Mouse (Mus musculus): ENCODE data around the gene Gm572. TPM values are rescaled to one million over a fixed set of nuclear protein-coding genes. Genes with fewer than 3 reads are reported as not detected.

The Gm572 gene
- polyA plus RNA-seq, 2 experiments, result 0.11 TPM; not detected in 1

GRCm38 (mm10) chr4:148625756-148626622, 17.1 kb upstream of the Gm572 start:
- ATAC-seq (ENCODE audit: low FRiP score, low read depth) (peak; percentile 35), DNase-seq (ENCODE audit: low spot score) (peak; percentile 60)
- H3K4me2 ChIP-seq (replicated peaks; ENCODE audit: low read depth, low read length, severe bottlenecking), result peak overlapping the region; percentile 88
- H3K4me1 ChIP-seq (ENCODE audit: control insufficient read depth, insufficient read depth, low read length), result peaks cover 13% of the 10 kb centered on the region
- peak overlapping the region; percentile 100 for H3K9ac ChIP-seq (ENCODE audit: low read depth, low read length, severe bottlenecking)
- peak overlapping the region; percentile 98 for H3K27ac ChIP-seq (replicated peaks; ENCODE audit: low read depth, low read length)
- no peaks in the 10 kb centered on the region for H3K27me3 ChIP-seq (ENCODE audit: control insufficient read depth, insufficient read depth, low read length)
- H3K36me3 ChIP-seq (ENCODE audit: control insufficient read depth, insufficient read depth, low read length), result peaks cover 42% of the 10 kb centered on the region
- no peak for TF ChIP-seq POLR2A (IDR thresholded peaks at IDR 0.05; ENCODE audit: borderline replicate concordance, extremely low read depth, insufficient read depth, insufficient read length)
- peak overlapping the region; percentile 100 for H3K4me3 ChIP-seq (replicated peaks; ENCODE audit: low read length)
- 1% methylated on average over 43 of the region's 57 CpGs for WGBS
- H3K9me3 ChIP-seq (ENCODE audit: control insufficient read depth, low read length), result no peaks in the 10 kb centered on the region

DNA sequence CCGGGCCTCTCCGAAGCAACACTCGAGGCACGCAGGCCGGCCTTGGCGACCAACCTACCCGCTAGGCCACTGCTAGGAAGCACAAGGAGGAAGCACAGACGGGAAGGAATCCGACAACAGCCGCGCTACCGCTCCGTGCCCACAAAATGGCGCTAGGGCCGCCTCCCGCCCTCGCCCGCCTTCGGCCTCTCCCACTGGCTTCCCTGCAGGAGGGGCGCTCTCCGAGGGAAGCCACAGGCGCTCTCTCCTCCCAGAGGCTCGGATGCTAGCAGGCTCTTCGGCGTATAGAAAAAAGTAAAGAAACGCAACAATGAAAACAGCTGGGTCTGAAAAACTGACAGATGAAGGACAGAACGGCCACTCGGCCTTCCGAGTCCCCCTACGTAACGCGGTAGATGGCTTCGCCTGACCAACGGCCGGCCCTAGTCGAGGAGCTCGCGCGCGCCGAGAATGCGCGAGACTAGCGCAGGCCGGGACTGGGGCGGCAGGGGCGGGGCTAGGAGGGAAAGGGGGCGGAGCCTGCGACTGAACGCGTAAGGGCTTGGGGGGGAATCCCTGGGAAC, 16.4 kb upstream of the Gm572 start, which contains the start of gene Tardbp:
Tardbp (minus strand) TSS at position 397 of the 563 bp plus-strand sequence.
- Histone ChIP-seq H3K4me1 (ENCODE audit: control insufficient read depth, insufficient read depth, low read length) (peaks cover 13% of the 10 kb centered on the region), H3K27me3 (ENCODE audit: control insufficient read depth, insufficient read depth, low read length) (no peaks in the 10 kb centered on the region), H3K4me3 (replicated peaks; ENCODE audit: low read length) (peak within 1 kb of the TSS; percentile 100), H3K36me3 (ENCODE audit: control insufficient read depth, insufficient read depth, low read length) (peaks cover 35% of the 10 kb centered on the region), H3K4me2 (replicated peaks; ENCODE audit: low read depth, low read length, severe bottlenecking) (peak within 1 kb of the TSS; percentile 88), H3K9ac (ENCODE audit: low read depth, low read length, severe bottlenecking) (peak within 1 kb of the TSS; percentile 100), H3K27ac (replicated peaks; ENCODE audit: low read depth, low read length) (peak within 1 kb of the TSS; percentile 98), H3K9me3 (ENCODE audit: control insufficient read depth, low read length) (no peaks in the 10 kb centered on the region)
- ATAC-seq (ENCODE audit: low FRiP score, low read depth), result peak; percentile 97
- WGBS, result 0% methylated on average over 48 of the region's 51 CpGs
- DNase-seq (ENCODE audit: low spot score), result peak; percentile 95
- TF ChIP-seq POLR2A (IDR thresholded peaks at IDR 0.05; ENCODE audit: borderline replicate concordance, extremely low read depth, insufficient read depth, insufficient read length), result peak; percentile 90

- peak overlapping the region; percentile 88 for H3K4me2 ChIP-seq (replicated peaks; ENCODE audit: low read depth, low read length, severe bottlenecking)
- H3K9me3 ChIP-seq (ENCODE audit: control insufficient read depth, low read length), result no peaks in the 10 kb centered on the region
- no peak for TF ChIP-seq POLR2A (IDR thresholded peaks at IDR 0.05; ENCODE audit: borderline replicate concordance, extremely low read depth, insufficient read depth, insufficient read length)
- H3K9ac ChIP-seq (ENCODE audit: low read depth, low read length, severe bottlenecking), result no peak overlapping the region
- no peaks in the 10 kb centered on the region for H3K27me3 ChIP-seq (ENCODE audit: control insufficient read depth, insufficient read depth, low read length)
- peaks cover 13% of the 10 kb centered on the region for H3K4me1 ChIP-seq (ENCODE audit: control insufficient read depth, insufficient read depth, low read length)
- DNase-seq (ENCODE audit: low spot score), result no peak
- no peak overlapping the region for H3K27ac ChIP-seq (replicated peaks; ENCODE audit: low read depth, low read length)
- WGBS, result 60% methylated on average over 3 of the region's 3 CpGs
- peak overlapping the region; percentile 100 for H3K4me3 ChIP-seq (replicated peaks; ENCODE audit: low read length)
- peaks cover 30% of the 10 kb centered on the region for H3K36me3 ChIP-seq (ENCODE audit: control insufficient read depth, insufficient read depth, low read length)
- no peak; the same call in 1 of the 2 replicates for ATAC-seq (ENCODE audit: low FRiP score, low read depth)
Measured at GRCm38 (mm10) chr4:148627246-148627645, 15.9 kb upstream of the Gm572 start.

GRCm38 (mm10) chr4:148632013-148632692, 11.0 kb upstream of the Gm572 start:
- 61% methylated on average over 3 of the region's 3 CpGs for WGBS
- H3K9me3 ChIP-seq (ENCODE audit: control insufficient read depth, low read length), result no peaks in the 10 kb centered on the region
- TF ChIP-seq POLR2A (IDR thresholded peaks at IDR 0.05; ENCODE audit: borderline replicate concordance, extremely low read depth, insufficient read depth, insufficient read length), result no peak

DNA sequence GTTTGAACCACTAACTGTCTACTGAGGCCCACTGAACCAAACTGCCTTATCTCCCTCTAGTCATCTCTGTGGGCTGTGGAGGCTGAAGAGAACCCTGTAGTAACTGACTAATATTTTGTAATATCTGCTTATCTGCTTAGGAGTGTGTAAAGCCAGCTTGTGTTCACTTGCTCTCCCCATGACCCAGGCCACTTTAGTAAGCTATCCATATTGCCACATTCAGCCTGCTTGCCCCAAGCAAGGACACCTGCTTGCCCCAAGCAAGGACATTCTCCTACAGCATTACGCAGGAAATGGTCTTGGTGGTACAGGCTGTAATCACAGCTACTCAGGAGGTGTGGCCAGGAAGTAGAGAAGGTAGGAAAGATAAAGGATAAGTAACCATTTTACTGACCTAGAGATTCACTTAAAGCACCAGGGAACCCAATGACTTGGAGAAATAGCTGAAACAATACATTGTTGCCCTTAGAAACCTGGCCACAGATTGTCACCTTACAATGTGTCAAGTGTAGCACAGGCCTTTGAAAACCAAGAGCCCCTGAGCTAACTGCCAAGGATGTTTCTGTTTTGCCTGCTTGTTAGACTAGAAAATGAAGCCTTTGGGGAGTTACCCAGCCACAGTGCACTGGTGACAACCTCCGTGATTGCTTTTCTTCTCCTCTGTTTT, 9.6 kb upstream of the Gm572 start:
- Histone ChIP-seq H3K36me3 (ENCODE audit: control insufficient read depth, insufficient read depth, low read length) (no peaks in the 10 kb centered on the region), H3K4me1 (ENCODE audit: control insufficient read depth, insufficient read depth, low read length) (no peaks in the 10 kb centered on the region), H3K27ac (replicated peaks; ENCODE audit: low read depth, low read length) (no peak overlapping the region), H3K9me3 (ENCODE audit: control insufficient read depth, low read length) (no peaks in the 10 kb centered on the region), H3K4me3 (replicated peaks; ENCODE audit: low read length) (no peak overlapping the region), H3K9ac (ENCODE audit: low read depth, low read length, severe bottlenecking) (no peak overlapping the region), H3K4me2 (replicated peaks; ENCODE audit: low read depth, low read length, severe bottlenecking) (no peak overlapping the region), H3K27me3 (ENCODE audit: control insufficient read depth, insufficient read depth, low read length) (no peaks in the 10 kb centered on the region)
- no peak for TF ChIP-seq POLR2A (IDR thresholded peaks at IDR 0.05; ENCODE audit: borderline replicate concordance, extremely low read depth, insufficient read depth, insufficient read length)
- ATAC-seq (ENCODE audit: low FRiP score, low read depth), result no peak
- 62% methylated on average over 2 of the region's 2 CpGs for WGBS
- no peak for DNase-seq (ENCODE audit: low spot score)

More at GRCm38 (mm10) chr4:148632013-148632692, 11.0 kb upstream of the Gm572 start:
- no peak overlapping the region for H3K4me3 ChIP-seq (replicated peaks; ENCODE audit: low read length)
- no peak overlapping the region for H3K9ac ChIP-seq (ENCODE audit: low read depth, low read length, severe bottlenecking)
- no peak overlapping the region for H3K4me2 ChIP-seq (replicated peaks; ENCODE audit: low read depth, low read length, severe bottlenecking)
- H3K4me1 ChIP-seq (ENCODE audit: control insufficient read depth, insufficient read depth, low read length), result no peaks in the 10 kb centered on the region
- H3K36me3 ChIP-seq (ENCODE audit: control insufficient read depth, insufficient read depth, low read length), result no peaks in the 10 kb centered on the region
- H3K27me3 ChIP-seq (ENCODE audit: control insufficient read depth, insufficient read depth, low read length), result no peaks in the 10 kb centered on the region
- ATAC-seq (ENCODE audit: low FRiP score, low read depth), result no peak
- no peak for DNase-seq (ENCODE audit: low spot score)
- no peak overlapping the region for H3K27ac ChIP-seq (replicated peaks; ENCODE audit: low read depth, low read length)
